Mouse (Mus musculus): ENCODE measurements at regions not wholly inside any gene's neighbourhood (a gene's known extent, or its start where the extent isn't known, plus 50 kb on each side); places are given as distances from the start of the nearest gene placed in this dataset.
"Not testable (repeated sequence)": the region's sequence is repeated elsewhere in the genome, so short reads cannot be mapped to it uniquely, and the experiment has no call there.

DNA sequence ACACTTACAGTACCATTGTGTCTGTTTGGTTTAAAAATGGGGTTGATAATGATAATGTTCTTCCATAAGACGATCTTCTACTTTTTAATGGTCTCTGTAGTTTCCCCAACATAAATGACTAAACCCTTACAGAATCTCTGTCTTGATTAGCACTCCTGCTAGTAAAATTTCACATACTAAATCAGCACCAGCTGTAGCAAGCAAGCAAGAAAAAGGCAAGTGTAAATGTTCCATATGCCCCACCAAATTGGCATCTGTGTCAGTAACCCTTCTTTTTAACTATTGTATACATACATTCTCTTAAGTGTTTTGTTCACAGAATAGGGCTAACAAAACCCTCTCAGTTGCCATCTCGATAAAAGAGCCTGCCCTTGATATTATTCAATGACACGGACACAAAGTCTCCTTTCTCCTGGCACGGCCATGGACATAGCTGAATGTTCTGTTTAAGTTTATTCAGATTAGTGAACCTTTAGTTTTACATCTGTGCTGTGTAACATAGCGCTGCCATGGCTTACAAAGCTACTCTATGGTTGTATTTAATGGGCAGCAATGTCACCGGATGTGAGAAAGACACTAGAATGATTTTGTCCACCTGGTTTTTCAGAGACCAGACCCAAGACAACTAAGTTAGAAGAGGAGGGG is 414.3 kb downstream of the Gtdc1 start:
- no peak for DNase-seq (ENCODE audit: low spot score in 2 of 2)

DNA sequence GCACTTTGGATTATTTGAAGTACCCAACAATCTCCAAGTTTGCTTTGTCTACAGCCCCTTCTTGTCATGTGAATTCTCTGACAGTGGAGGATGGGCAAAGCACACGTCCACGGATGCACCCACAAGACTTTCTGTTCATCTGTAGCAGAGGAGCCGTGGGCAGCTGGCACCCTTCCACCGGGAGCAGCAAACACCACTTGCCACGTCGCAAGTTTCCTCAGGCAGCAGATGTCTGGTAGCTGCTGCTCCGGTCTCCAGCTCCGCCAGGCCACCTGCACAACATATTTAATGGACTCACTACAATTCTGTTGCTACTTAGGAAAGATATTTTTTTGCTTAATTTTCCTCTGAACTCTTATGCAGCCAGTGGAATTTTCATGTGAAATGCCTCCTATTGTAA is 415.1 kb downstream of the Gtdc1 start:
- DNase-seq (ENCODE audit: low spot score in 2 of 2) = peak; percentile 54 to 63

DNA sequence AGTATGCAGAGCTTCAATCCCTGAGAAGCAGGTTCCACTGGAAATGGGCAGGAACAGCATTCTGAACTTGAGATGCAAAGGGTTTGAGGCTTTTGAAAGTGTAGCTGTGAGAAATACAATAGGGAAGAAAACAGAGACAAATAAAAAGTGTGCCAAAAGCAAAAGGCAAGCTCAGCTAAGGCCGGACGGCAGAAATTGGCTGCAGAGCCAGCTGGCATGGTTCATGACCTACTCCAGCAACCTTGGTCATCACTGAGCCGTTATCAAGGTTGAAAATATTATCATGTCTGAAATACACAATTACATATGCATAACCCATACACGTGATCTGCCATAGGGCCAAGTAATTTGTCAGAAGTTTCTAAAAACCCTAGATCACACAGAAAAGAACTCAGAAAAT is 418.4 kb downstream of the Gtdc1 start:
- DNase-seq (ENCODE audit: low spot score in 2 of 2) = no peak

- DNase-seq (ENCODE audit: low spot score in 2 of 2) = no peak
These were observed 423.2 kb downstream of the Gtdc1 start for GRCm38 (mm10) chr2:44504273-44504672.

- not testable (repeated sequence) for DNase-seq (ENCODE audit: low spot score in 2 of 2)
These were observed 436.7 kb downstream of the Gtdc1 start for GRCm38 (mm10) chr2:44490806-44491205.

GRCm38 (mm10) chr2:44490230-44490629 is 437.2 kb downstream of the Gtdc1 start:
- DNase-seq (ENCODE audit: low spot score in 2 of 2) = no peak

GRCm38 (mm10) chr2:44485880-44486279 is 441.6 kb downstream of the Gtdc1 start:
- no peak for DNase-seq (ENCODE audit: low spot score in 2 of 2)

DNA sequence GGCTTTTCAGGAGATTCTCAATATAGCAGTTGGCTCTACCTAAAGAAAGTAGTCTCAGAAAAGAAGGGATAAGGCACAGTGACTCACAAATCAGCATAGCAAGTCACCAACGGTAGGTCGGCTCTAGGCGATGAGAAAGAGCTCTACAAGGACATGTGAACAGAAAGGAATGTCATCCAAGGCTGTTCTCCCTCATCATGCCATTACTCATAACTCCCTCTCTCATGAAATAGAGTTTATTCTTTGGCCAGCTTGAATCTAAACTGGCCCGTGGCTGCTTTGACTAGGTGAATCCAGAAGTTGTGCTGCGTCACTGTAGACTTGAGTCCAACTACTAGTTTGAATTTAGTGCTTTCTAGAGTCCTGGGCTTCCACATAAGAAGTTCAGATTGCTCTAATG is 447.7 kb downstream of the Gtdc1 start:
- DNase-seq (ENCODE audit: low spot score in 2 of 2) = no peak

DNA sequence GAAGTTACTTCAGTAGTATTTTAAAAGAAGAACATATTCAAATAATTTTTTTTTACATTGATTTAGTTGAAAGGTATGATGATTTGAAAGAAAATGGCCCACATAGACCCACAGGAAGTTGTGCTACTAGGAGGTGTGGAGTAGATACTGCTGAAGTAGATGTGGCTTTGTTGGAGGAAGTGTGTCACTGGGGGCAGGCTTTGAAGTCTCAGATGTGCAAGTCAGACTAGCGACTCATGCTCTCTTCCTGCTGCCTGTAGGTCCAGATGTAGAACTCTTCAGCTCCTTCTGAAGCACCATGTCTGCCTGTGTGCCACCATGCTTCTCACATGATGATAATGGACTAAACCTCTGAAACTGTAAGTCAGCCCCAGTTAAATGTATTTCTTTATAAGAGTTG is 452.0 kb downstream of the Gtdc1 start:
- DNase-seq (ENCODE audit: low spot score in 2 of 2) = no peak

DNA sequence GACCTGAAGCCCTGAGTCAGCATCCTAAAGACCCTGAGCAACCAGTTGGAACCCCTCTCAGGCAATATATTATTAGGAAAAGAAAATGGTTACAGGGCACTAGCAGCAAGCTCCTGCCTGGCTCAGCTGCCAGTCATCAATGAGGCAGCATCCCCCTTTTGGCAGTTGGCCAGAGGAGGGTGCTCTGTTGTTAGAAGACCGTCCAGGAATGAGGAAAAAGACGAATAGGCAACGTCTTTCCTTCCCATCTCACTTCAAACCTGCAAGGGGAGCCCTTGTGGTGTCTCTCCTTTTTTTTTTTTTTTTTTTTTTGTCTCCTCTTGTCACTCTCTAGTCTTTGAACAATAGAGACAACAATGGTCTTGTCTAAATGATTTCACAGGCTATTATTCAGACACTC is 452.8 kb downstream of the Gtdc1 start:
- no peak for DNase-seq (ENCODE audit: low spot score in 2 of 2)

- DNase-seq (ENCODE audit: low spot score in 2 of 2) = no peak
These were observed 456.1 kb downstream of the Gtdc1 start for GRCm38 (mm10) chr2:44471381-44471780.

DNA sequence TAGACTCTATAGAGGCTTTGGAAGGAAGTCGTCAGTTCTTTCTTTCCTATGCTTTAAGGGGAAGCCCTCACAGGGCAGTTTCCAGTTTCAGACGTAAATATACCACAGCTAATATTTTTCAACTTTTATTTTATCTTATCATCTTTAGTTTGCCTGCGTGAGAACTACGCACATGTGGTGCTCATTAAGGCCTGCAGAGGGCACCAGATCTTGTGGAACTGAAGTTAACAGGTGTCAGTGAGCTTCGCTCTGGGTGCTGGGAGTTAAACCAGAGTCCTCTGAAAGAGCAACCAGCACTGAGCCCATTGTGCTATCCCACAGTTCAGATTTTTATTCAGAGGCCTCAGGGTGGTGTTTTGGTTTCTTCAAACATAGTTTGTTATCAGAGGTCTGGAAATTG is 456.5 kb downstream of the Gtdc1 start:
- DNase-seq (ENCODE audit: low spot score in 2 of 2) = no peak

- no peak for DNase-seq (ENCODE audit: low spot score in 2 of 2)
These were observed 462.8 kb downstream of the Gtdc1 start for GRCm38 (mm10) chr2:44464631-44465030.

- DNase-seq (ENCODE audit: low spot score in 2 of 2) = peak in 1 of 2 experiments; percentile 32
These were observed 464.7 kb downstream of the Gtdc1 start for GRCm38 (mm10) chr2:44462619-44463329.

DNA sequence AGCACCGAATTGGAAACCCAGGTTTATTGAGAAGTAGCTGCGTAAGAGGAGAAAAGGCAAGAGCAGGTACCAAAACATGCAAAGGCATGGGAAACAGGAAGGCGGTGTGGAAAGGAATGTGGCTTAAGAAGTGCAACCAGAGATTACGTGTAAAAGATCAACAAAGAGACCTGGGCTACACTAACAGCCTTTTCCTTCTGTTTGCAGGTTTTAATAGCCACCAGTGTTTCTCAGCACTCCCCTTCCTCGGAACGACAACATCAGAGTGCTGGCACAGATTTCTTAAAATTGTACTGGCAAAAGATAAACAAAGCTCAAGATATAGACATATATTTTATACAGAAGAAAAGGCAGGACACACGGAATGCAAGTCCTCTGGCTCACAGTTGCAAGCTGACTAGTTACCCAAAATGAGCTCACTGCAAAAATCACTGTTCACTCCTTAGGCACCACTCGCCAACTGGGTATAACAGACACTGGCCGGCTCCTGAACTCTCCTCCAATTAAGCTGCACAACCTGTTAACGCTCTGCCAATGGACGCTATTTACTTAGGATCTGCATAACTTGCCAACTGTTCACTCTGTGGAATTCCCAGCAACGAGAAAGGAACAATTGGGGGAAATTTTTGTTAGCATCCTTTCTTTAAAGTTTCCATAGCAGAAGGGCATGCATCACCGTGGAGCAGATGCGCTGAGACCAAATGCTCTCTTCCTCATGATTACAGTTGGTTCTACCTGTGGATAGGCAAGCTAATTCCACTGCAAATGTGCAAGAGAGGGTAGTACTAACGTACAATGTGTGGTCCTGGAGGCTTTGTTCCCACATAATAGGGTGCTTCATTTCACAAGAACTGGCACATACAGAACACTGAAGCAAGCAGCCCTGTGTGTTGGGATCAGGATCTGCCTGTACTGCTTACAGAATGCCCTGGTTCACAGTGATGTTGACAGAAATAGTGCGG is 465.9 kb downstream of the Gtdc1 start:
- peak in 1 of 2 experiments; percentile 20 for DNase-seq (ENCODE audit: low spot score in 2 of 2)

DNA sequence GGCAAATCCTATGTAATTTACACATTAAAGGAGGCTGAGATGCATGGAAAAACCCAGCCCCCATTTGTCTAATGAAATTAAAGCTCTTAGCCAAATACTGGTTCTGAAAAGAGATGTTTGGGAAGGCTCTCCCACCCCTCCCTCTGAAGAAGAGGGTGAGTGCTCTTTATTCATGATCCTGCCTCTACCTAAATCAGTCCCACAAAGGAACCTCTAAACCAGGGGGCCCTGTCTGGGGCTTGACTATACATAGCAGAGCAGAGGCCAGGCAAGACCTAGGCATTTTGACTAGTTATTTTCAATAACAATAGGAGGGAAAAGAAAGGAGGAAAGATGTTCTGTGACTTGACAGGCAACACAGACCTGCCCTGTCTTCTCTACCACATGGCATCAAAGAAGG is 478.0 kb downstream of the Gtdc1 start:
- no peak for DNase-seq (ENCODE audit: low spot score in 2 of 2)

Data from layer of hippocampus, postnatal 10 days (tissue).